Mouse (Mus musculus) small intestine, adult 2 months (tissue): ENCODE data around the gene Helz.
"Not testable (repeated sequence)": the region's sequence is repeated elsewhere in the genome, so short reads cannot be mapped to it uniquely, and the experiment has no call there.

Source experiments
- CTCF ChIP-seq: fragments of 200-500 bp; IDR thresholded peaks from 2 replicates; pipeline ENCODE4 v1.5.1; 2012; ENCODE audit warnings: low read depth, mild to moderate bottlenecking, control low read depth, inconsistent platforms, low read length, moderate library complexity, mixed read lengths; ENCODE audit not compliant: insufficient replicate concordance, insufficient read length; ENCODE audit errors: extremely low read depth
- POLR2A ChIP-seq: fragments of 200-500 bp; IDR thresholded peaks from 2 replicates; pipeline ENCODE4 v1.6.1; 2012; ENCODE audit warnings: low read depth, mild to moderate bottlenecking, control low read depth, inconsistent platforms, low read length, moderate library complexity

GRCm38 (mm10) chr11:107504364-107504763, 43.4 kb upstream of the Helz start:
- TF ChIP-seq CTCF, POLR2A: not testable (repeated sequence)
